Mouse (Mus musculus): Measurements from ENCODE around the gene Fbxo11. TPM values are rescaled to one million over a fixed set of nuclear protein-coding genes. Genes with fewer than 3 reads are reported as not detected.
A peak's percentile ranks its signal among the peaks of the same experiment; 100 is the strongest.
"Not testable (repeated sequence)": the region's sequence is repeated elsewhere in the genome, so short reads cannot be mapped to it uniquely, and the experiment has no call there.

The Fbxo11 gene
- polyA plus RNA-seq, 1 experiment: 0.17 TPM

DNA sequence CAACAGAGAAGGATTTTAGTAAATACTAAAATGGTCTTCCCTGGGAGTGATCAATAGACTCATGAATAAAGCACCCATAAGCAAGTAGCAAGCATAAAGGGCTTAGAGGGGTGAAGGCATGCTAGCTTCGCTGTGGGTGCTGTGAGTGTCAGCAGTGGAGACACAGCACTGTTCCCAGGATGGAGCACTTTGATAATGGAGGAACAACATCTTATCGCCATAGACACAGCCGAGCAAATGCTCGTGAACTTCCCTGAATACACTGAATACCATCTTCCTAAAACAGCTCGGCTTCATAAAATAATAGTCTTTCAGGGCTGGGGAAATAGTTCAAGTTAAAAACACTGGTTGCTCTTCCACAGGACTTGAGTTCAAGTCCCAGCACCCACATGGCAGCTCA lies 33.3 kb downstream of the Fbxo11 start:
- H3K9me3 ChIP-seq (ENCODE audit: control insufficient read depth, low read length): no peaks in the 10 kb centered on the region
- peaks cover 59% of the 10 kb centered on the region for H3K4me1 ChIP-seq (ENCODE audit: control insufficient read depth)
- no peaks in the 10 kb centered on the region for H3K27me3 ChIP-seq (ENCODE audit: control insufficient read depth)
- TF ChIP-seq TAL1 (IDR thresholded peaks at IDR 0.05; ENCODE audit: low read length) (no peak), GATA1 (IDR thresholded peaks at IDR 0.05; ENCODE audit: low read length) (no peak; the same call in 1 of the 2 replicates)
- H3K36me3 ChIP-seq (ENCODE audit: control insufficient read depth): no peaks in the 10 kb centered on the region; the same call in 1 of the 2 replicates
- H3K4me3 ChIP-seq (replicated peaks): peak overlapping the region; percentile 18

- Histone ChIP-seq H3K27me3 (ENCODE audit: control insufficient read depth) (no peaks in the 10 kb centered on the region), H3K4me3 (replicated peaks) (no peak overlapping the region), H3K9me3 (ENCODE audit: control insufficient read depth, low read length) (no peaks in the 10 kb centered on the region), H3K36me3 (ENCODE audit: control insufficient read depth) (peaks cover 2% of the 10 kb centered on the region), H3K4me1 (ENCODE audit: control insufficient read depth) (peaks cover 49% of the 10 kb centered on the region)
- TF ChIP-seq GATA1 (IDR thresholded peaks at IDR 0.05; ENCODE audit: low read length) (no peak), TAL1 (IDR thresholded peaks at IDR 0.05; ENCODE audit: low read length) (no peak)
Measured at GRCm38 (mm10) chr17:88029194-88029970, 35.7 kb downstream of the Fbxo11 start.

- Histone ChIP-seq H3K27me3 (ENCODE audit: control insufficient read depth) (no peaks in the 10 kb centered on the region), H3K4me3 (replicated peaks) (no peak overlapping the region), H3K9me3 (ENCODE audit: control insufficient read depth, low read length) (no peaks in the 10 kb centered on the region), H3K4me1 (ENCODE audit: control insufficient read depth) (peaks cover 11% of the 10 kb centered on the region), H3K36me3 (ENCODE audit: control insufficient read depth) (peaks cover 2% of the 10 kb centered on the region)
- TF ChIP-seq TAL1 (IDR thresholded peaks at IDR 0.05; ENCODE audit: low read length): no peak
- no peak for TF ChIP-seq GATA1 (IDR thresholded peaks at IDR 0.05; ENCODE audit: low read length)
Measured at GRCm38 (mm10) chr17:88025227-88025626, 39.9 kb downstream of the Fbxo11 start.

- Histone ChIP-seq H3K4me3 (replicated peaks) (no peak overlapping the region), H3K4me1 (ENCODE audit: control insufficient read depth) (peaks cover 4% of the 10 kb centered on the region), H3K36me3 (ENCODE audit: control insufficient read depth) (peaks cover 2% of the 10 kb centered on the region; the same call in 1 of the 2 replicates), H3K9me3 (ENCODE audit: control insufficient read depth, low read length) (no peaks in the 10 kb centered on the region), H3K27me3 (ENCODE audit: control insufficient read depth) (no peaks in the 10 kb centered on the region)
- TF ChIP-seq TAL1 (IDR thresholded peaks at IDR 0.05; ENCODE audit: low read length) (no peak), GATA1 (IDR thresholded peaks at IDR 0.05; ENCODE audit: low read length) (no peak)
Measured at GRCm38 (mm10) chr17:88023924-88024323, 41.2 kb downstream of the Fbxo11 start.

GRCm38 (mm10) chr17:88016027-88016426 lies 49.1 kb downstream of the Fbxo11 start:
- not testable (repeated sequence) for H3K4me1 ChIP-seq (ENCODE audit: control insufficient read depth); H3K4me3 ChIP-seq (replicated peaks); H3K27me3 ChIP-seq (ENCODE audit: control insufficient read depth); H3K9me3 ChIP-seq (ENCODE audit: control insufficient read depth, low read length)
- H3K36me3 ChIP-seq (ENCODE audit: control insufficient read depth): peaks cover 28% of the 10 kb centered on the region

DNA sequence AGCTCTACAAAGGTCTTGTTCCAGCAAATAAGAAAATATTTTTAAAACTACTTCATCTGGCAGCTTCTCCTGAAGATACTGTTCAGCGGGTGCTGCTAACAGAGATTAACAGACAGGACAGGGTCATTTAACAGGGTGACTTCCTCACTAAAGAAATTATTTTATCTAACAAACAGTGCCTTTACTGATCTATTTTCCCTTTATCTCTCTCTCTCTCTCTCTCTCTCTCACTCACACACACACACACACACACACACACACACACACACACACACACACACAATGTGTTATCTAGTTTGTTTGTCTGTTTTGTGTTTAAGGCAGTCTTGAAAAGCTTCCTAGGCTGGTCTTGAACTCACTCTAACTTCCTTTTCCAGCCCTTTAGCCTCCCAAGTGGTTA lies 50.6 kb downstream of the Fbxo11 start:
- Histone ChIP-seq H3K9me3 (ENCODE audit: control insufficient read depth, low read length) (no peaks in the 10 kb centered on the region), H3K4me3 (replicated peaks) (no peak overlapping the region), H3K4me1 (ENCODE audit: control insufficient read depth) (peaks cover 2% of the 10 kb centered on the region), H3K27me3 (ENCODE audit: control insufficient read depth) (no peaks in the 10 kb centered on the region), H3K36me3 (ENCODE audit: control insufficient read depth) (peaks cover 43% of the 10 kb centered on the region)
- TF ChIP-seq GATA1 (IDR thresholded peaks at IDR 0.05; ENCODE audit: low read length) (no peak), TAL1 (IDR thresholded peaks at IDR 0.05; ENCODE audit: low read length) (no peak)

DNA sequence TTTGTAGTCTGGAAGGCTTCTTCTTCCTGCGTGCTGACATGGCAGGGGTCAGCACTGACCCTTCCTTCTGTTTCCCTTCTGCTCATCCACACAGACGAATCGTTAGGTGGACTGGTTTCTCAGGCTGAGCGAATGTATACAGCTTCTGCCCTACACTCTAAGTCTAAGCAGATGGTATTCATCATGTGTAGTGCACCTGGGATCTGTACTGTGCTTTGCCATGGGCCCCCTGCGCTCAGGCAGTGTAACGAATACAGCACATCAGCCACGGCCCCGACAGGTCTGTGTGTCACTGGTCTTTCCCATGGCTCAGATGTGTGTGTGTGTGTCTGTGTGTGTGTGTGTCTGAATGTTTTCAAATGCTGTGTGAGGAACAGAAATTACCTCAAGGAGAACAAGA lies 58.1 kb downstream of the Fbxo11 start:
- peaks cover 64% of the 10 kb centered on the region for H3K36me3 ChIP-seq (ENCODE audit: control insufficient read depth)
- no peaks in the 10 kb centered on the region for H3K9me3 ChIP-seq (ENCODE audit: control insufficient read depth, low read length)
- no peaks in the 10 kb centered on the region for H3K27me3 ChIP-seq (ENCODE audit: control insufficient read depth)
- no peak for TF ChIP-seq TAL1 (IDR thresholded peaks at IDR 0.05; ENCODE audit: low read length)
- no peak for TF ChIP-seq GATA1 (IDR thresholded peaks at IDR 0.05; ENCODE audit: low read length)
- H3K4me3 ChIP-seq (replicated peaks): no peak overlapping the region
- no peaks in the 10 kb centered on the region for H3K4me1 ChIP-seq (ENCODE audit: control insufficient read depth)

DNA sequence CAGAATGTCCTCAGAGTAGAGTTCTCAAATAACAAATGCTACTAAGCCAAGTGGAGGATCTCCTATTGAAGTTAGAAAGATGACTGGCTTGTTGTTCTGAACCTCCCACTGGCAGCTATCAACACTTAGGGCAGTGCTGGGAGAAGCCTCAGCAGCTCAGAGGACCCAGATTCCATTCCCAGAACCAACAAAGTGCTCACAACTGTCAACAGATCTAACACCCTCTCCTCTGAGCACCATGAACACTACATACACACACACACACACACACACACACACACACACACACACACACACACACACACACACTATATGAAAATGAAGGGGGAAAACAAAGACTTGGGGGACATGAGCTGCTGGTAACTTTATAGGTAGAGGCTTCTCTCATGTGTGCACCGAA lies 60.2 kb downstream of the Fbxo11 start:
- TF ChIP-seq TAL1 (IDR thresholded peaks at IDR 0.05; ENCODE audit: low read length) (no peak), GATA1 (IDR thresholded peaks at IDR 0.05; ENCODE audit: low read length) (no peak)
- H3K27me3 ChIP-seq (ENCODE audit: control insufficient read depth): no peaks in the 10 kb centered on the region
- H3K36me3 ChIP-seq (ENCODE audit: control insufficient read depth): peaks cover 61% of the 10 kb centered on the region
- H3K4me1 ChIP-seq (ENCODE audit: control insufficient read depth): no peaks in the 10 kb centered on the region
- no peaks in the 10 kb centered on the region for H3K9me3 ChIP-seq (ENCODE audit: control insufficient read depth, low read length)
- no peak overlapping the region for H3K4me3 ChIP-seq (replicated peaks)

DNA sequence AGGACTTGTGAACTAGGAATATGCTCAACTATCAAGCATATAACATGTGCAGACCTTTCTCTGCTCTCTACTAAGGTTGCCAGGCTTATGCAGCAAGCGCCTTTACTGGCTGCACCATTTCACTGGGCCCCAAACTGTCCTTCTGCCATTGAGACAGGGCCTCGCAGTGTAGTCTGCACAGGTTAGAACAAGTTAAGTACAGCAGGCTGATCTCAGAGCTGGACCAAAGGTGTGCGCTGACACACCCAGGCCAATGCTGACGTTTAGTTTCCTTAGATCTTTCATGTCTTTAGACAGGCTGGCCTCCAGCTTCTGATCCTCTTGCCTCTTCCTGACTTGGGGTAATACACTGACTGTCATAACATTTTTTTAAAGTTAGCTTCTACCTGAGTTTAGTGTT lies 67.3 kb downstream of the Fbxo11 start:
- Histone ChIP-seq H3K4me1 (ENCODE audit: control insufficient read depth) (no peaks in the 10 kb centered on the region), H3K4me3 (replicated peaks) (no peak overlapping the region), H3K9me3 (ENCODE audit: control insufficient read depth, low read length) (no peaks in the 10 kb centered on the region), H3K36me3 (ENCODE audit: control insufficient read depth) (peaks cover 91% of the 10 kb centered on the region), H3K27me3 (ENCODE audit: control insufficient read depth) (no peaks in the 10 kb centered on the region)
- no peak for TF ChIP-seq GATA1 (IDR thresholded peaks at IDR 0.05; ENCODE audit: low read length)
- TF ChIP-seq TAL1 (IDR thresholded peaks at IDR 0.05; ENCODE audit: low read length): no peak

GRCm38 (mm10) chr17:87993338-87993737 lies 71.8 kb downstream of the Fbxo11 start:
- Histone ChIP-seq H3K9me3 (ENCODE audit: control insufficient read depth, low read length) (no peaks in the 10 kb centered on the region), H3K36me3 (ENCODE audit: control insufficient read depth) (peaks cover 97% of the 10 kb centered on the region), H3K4me1 (ENCODE audit: control insufficient read depth) (no peaks in the 10 kb centered on the region), H3K27me3 (ENCODE audit: control insufficient read depth) (no peaks in the 10 kb centered on the region), H3K4me3 (replicated peaks) (no peak overlapping the region)
- TF ChIP-seq TAL1 (IDR thresholded peaks at IDR 0.05; ENCODE audit: low read length): no peak
- TF ChIP-seq GATA1 (IDR thresholded peaks at IDR 0.05; ENCODE audit: low read length): no peak

Data from erythroblast, embryonic 14.5 days (primary cell).